Mouse (Mus musculus): ENCODE data around the gene Ccdc17. TPM values are rescaled to one million over a fixed set of nuclear protein-coding genes. Genes with fewer than 3 reads are reported as not detected.

The Ccdc17 gene
- total and polyA plus RNA-seq, 2 experiments from 2014 or later, result 0.57 to 3.1 TPM

DNA sequence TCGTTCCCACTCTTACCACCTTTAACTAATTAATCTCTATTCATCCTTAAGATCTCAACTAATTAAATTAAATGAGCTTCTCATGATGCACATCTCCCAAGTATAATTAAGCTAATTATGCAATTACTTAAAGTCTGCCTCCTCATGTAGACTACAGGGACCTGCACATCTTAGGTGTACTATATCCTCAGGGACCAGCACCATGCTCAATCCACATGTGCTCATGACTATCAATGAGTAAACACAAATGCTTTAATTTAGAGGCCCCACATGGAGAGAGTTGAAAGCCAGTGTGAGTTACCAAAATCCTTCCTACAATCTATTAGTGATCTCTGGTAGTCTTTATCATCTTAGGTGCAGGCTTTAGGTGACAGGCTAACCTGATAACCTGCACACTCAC lies 38.7 kb downstream of the Ccdc17 start:
- H3K27ac ChIP-seq (ENCODE audit: low read depth), result no peak overlapping the region
- no peaks in the 10 kb centered on the region for H3K4me1 ChIP-seq (ENCODE audit: control insufficient read depth, insufficient read depth)
- no peaks in the 10 kb centered on the region for H3K27me3 ChIP-seq (ENCODE audit: control insufficient read depth, insufficient read depth, low read length)
- H3K9me3 ChIP-seq (replicated peaks; ENCODE audit: control insufficient read depth, low read length), result no peaks in the 10 kb centered on the region
- 95% methylated on average over 1 of the region's 1 CpGs for WGBS
- DNase-seq (ENCODE audit: low spot score) (no peak), ATAC-seq (ENCODE audit: insufficient read depth, low read depth) (no peak)
- H3K9ac ChIP-seq (replicated peaks; ENCODE audit: low read depth, low read length), result no peak overlapping the region
- H3K4me2 ChIP-seq (ENCODE audit: low read depth, low read length), result no peak overlapping the region
- H3K4me3 ChIP-seq (ENCODE audit: low read depth, low read length), result no peak overlapping the region
- TF ChIP-seq EP300 (IDR thresholded peaks at IDR 0.05; ENCODE audit: low read depth), result no peak
- no peak for TF ChIP-seq CTCF (IDR thresholded peaks at IDR 0.05; ENCODE audit: low read depth)
- H3K36me3 ChIP-seq (replicated peaks; ENCODE audit: control insufficient read depth, insufficient read depth, low read length), result peaks cover 56% of the 10 kb centered on the region

DNA sequence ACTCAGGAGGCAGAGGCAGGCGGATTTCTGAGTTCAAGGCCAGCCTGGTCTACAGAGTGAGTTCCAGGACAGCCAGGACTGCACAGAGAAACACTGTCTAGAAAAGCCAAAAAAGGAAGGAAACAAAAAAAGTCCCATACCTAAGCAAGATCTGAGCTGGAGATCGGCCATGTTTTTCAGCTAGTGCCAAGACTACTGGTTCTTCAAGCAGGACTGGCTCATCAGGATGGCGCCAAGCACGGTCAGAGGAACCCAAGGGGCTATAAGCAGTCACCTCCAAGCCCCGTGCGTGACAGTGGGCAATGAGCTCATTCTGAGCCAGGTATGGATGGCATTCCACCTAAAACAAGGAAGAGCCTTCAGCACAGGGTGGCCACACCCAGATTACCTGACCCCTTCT lies 42.4 kb downstream of the Ccdc17 start:
- H3K4me2 ChIP-seq (ENCODE audit: low read depth, low read length), result no peak overlapping the region
- H3K9me3 ChIP-seq (replicated peaks; ENCODE audit: control insufficient read depth, low read length), result no peaks in the 10 kb centered on the region
- H3K36me3 ChIP-seq (replicated peaks; ENCODE audit: control insufficient read depth, insufficient read depth, low read length), result peaks cover 89% of the 10 kb centered on the region
- DNase-seq (ENCODE audit: low spot score), result no peak
- TF ChIP-seq CTCF (IDR thresholded peaks at IDR 0.05; ENCODE audit: low read depth), result no peak
- TF ChIP-seq EP300 (IDR thresholded peaks at IDR 0.05; ENCODE audit: low read depth), result no peak
- 94% methylated on average over 6 of the region's 6 CpGs for WGBS
- no peak overlapping the region for H3K27ac ChIP-seq (ENCODE audit: low read depth)
- ATAC-seq (ENCODE audit: insufficient read depth, low read depth), result no peak
- H3K9ac ChIP-seq (replicated peaks; ENCODE audit: low read depth, low read length), result no peak overlapping the region
- no peaks in the 10 kb centered on the region for H3K4me1 ChIP-seq (ENCODE audit: control insufficient read depth, insufficient read depth)
- H3K27me3 ChIP-seq (ENCODE audit: control insufficient read depth, insufficient read depth, low read length), result no peaks in the 10 kb centered on the region
- H3K4me3 ChIP-seq (ENCODE audit: low read depth, low read length), result no peak overlapping the region

- ATAC-seq (ENCODE audit: insufficient read depth, low read depth), result no peak
- Histone ChIP-seq H3K27ac (ENCODE audit: low read depth) (no peak overlapping the region), H3K9me3 (replicated peaks; ENCODE audit: control insufficient read depth, low read length) (no peaks in the 10 kb centered on the region), H3K36me3 (replicated peaks; ENCODE audit: control insufficient read depth, insufficient read depth, low read length) (peaks cover 59% of the 10 kb centered on the region), H3K4me1 (ENCODE audit: control insufficient read depth, insufficient read depth) (0 out of 2 replicates have a peak, but pooled peaks cover 6% of the 10 kb centered on the region), H3K4me3 (ENCODE audit: low read depth, low read length) (no peak overlapping the region), H3K27me3 (ENCODE audit: control insufficient read depth, insufficient read depth, low read length) (no peaks in the 10 kb centered on the region), H3K9ac (replicated peaks; ENCODE audit: low read depth, low read length) (no peak overlapping the region), H3K4me2 (ENCODE audit: low read depth, low read length) (no peak overlapping the region)
- 91% methylated on average over 1 of the region's 1 CpGs for WGBS
- no peak for DNase-seq (ENCODE audit: low spot score)
- no peak for TF ChIP-seq EP300 (IDR thresholded peaks at IDR 0.05; ENCODE audit: low read depth)
- TF ChIP-seq CTCF (IDR thresholded peaks at IDR 0.05; ENCODE audit: low read depth), result peak; percentile 26; the same call in 1 of the 2 replicates
Measured at GRCm38 (mm10) chr4:116642071-116642470, 45.6 kb downstream of the Ccdc17 start.

DNA sequence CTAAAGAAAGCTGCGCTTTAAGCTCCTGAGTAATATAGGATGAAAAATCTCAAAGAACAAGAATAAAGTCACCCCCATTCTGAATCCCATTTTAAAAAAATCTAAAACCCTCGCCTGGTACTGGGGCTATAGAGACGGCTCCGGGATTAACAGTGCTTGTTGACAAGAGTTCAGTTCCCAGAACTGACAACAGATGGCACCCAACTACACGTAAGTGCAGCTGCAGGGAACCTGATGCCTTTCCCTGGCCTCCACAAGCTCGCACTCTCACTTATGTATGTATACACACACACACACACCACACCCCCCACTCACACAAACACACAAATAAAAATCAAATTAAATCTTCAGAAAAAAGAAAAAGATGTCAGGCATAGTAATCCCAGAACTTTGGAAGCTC lies 47.9 kb downstream of the Ccdc17 start:
- TF ChIP-seq EP300 (IDR thresholded peaks at IDR 0.05; ENCODE audit: low read depth) (no peak), CTCF (IDR thresholded peaks at IDR 0.05; ENCODE audit: low read depth) (peak; percentile 46)
- 43% methylated on average over 6 of the region's 6 CpGs for WGBS
- Histone ChIP-seq H3K27me3 (ENCODE audit: control insufficient read depth, insufficient read depth, low read length) (no peaks in the 10 kb centered on the region), H3K4me3 (ENCODE audit: low read depth, low read length) (no peak overlapping the region), H3K4me1 (ENCODE audit: control insufficient read depth, insufficient read depth) (0 out of 2 replicates have a peak, but pooled peaks cover 6% of the 10 kb centered on the region), H3K9ac (replicated peaks; ENCODE audit: low read depth, low read length) (no peak overlapping the region), H3K27ac (ENCODE audit: low read depth) (no peak overlapping the region), H3K36me3 (replicated peaks; ENCODE audit: control insufficient read depth, insufficient read depth, low read length) (peaks cover 46% of the 10 kb centered on the region), H3K4me2 (ENCODE audit: low read depth, low read length) (no peak overlapping the region), H3K9me3 (replicated peaks; ENCODE audit: control insufficient read depth, low read length) (no peaks in the 10 kb centered on the region)
- ATAC-seq (ENCODE audit: insufficient read depth, low read depth) (peak; percentile 66), DNase-seq (ENCODE audit: low spot score) (peak; percentile 41)

DNA sequence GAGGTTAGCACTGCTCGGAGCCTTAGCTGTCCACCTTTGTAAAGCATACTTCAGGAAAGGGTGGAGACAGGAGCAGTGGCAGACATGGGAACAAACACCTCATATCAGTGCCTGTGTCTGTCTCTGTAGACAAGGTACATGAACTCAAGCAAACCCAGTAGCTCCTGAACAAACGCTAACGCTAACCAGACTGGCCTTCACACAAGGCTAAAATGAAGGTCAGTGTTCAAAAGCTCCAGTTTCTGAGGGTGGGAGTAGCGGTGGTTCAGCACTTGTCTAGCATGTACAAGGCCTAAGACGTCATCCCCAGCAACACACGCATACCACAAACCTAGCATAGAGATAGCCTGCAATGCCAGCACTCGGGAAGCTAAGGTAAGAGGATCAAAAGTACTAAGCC lies 49.2 kb downstream of the Ccdc17 start:
- H3K9ac ChIP-seq (replicated peaks; ENCODE audit: low read depth, low read length), result no peak overlapping the region
- DNase-seq (ENCODE audit: low spot score) (no peak), ATAC-seq (ENCODE audit: insufficient read depth, low read depth) (no peak)
- H3K27me3 ChIP-seq (ENCODE audit: control insufficient read depth, insufficient read depth, low read length), result no peaks in the 10 kb centered on the region
- H3K4me3 ChIP-seq (ENCODE audit: low read depth, low read length), result no peak overlapping the region
- H3K9me3 ChIP-seq (replicated peaks; ENCODE audit: control insufficient read depth, low read length), result no peaks in the 10 kb centered on the region
- TF ChIP-seq EP300 (IDR thresholded peaks at IDR 0.05; ENCODE audit: low read depth) (no peak), CTCF (IDR thresholded peaks at IDR 0.05; ENCODE audit: low read depth) (no peak)
- H3K4me1 ChIP-seq (ENCODE audit: control insufficient read depth, insufficient read depth), result peaks cover 15% of the 10 kb centered on the region
- 0 out of 2 replicates have a peak overlapping the region, but pooled peaks have one; percentile 38 for H3K27ac ChIP-seq (ENCODE audit: low read depth)
- WGBS, result 51% methylated on average over 7 of the region's 7 CpGs
- H3K36me3 ChIP-seq (replicated peaks; ENCODE audit: control insufficient read depth, insufficient read depth, low read length), result peaks cover 35% of the 10 kb centered on the region
- H3K4me2 ChIP-seq (ENCODE audit: low read depth, low read length), result no peak overlapping the region

DNA sequence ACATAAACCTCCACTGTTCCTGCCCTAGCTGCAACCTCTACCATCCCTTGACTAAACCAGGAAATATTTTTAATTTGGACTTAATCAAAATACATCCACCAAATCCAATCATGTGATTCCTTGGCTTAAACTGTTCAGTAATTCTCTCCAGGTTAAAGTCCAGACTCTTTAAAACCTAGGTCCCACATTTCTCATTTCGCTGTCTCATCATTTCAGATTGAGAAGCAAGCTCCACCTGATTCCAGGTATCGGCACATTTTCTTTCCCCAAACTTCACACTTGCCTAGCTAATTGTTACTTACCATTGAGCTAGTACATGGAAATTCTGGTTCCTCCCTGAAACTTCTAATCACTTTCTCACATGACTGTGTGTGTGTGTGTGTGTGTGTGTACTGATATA lies 53.0 kb downstream of the Ccdc17 start:
- H3K36me3 ChIP-seq (replicated peaks; ENCODE audit: control insufficient read depth, insufficient read depth, low read length), result peaks cover 7% of the 10 kb centered on the region
- WGBS, result 94% methylated on average over 2 of the region's 2 CpGs
- no peak overlapping the region for H3K4me3 ChIP-seq (ENCODE audit: low read depth, low read length)
- H3K27ac ChIP-seq (ENCODE audit: low read depth), result no peak overlapping the region
- no peak overlapping the region for H3K9ac ChIP-seq (replicated peaks; ENCODE audit: low read depth, low read length)
- TF ChIP-seq EP300 (IDR thresholded peaks at IDR 0.05; ENCODE audit: low read depth) (no peak), CTCF (IDR thresholded peaks at IDR 0.05; ENCODE audit: low read depth) (no peak)
- H3K4me1 ChIP-seq (ENCODE audit: control insufficient read depth, insufficient read depth), result peaks cover 15% of the 10 kb centered on the region
- peak overlapping the region; percentile 81; the same call in 1 of the 2 replicates for H3K4me2 ChIP-seq (ENCODE audit: low read depth, low read length)
- DNase-seq (ENCODE audit: low spot score) (no peak), ATAC-seq (ENCODE audit: insufficient read depth, low read depth) (no peak)
- no peaks in the 10 kb centered on the region for H3K9me3 ChIP-seq (replicated peaks; ENCODE audit: control insufficient read depth, low read length)
- no peaks in the 10 kb centered on the region for H3K27me3 ChIP-seq (ENCODE audit: control insufficient read depth, insufficient read depth, low read length)

Other genes with a start within 250 kb of the Ccdc17 start
- gene Mast2, start 132.5 kb upstream of the Ccdc17 start, total RNA-seq (2014; rRNA removed; ENCODE audit: low replicate concordance), result 49.8 and 52.5 TPM in 2 replicates
- 14.3 and 14.9 TPM in 2 replicates for gene Mast2, start 132.5 kb upstream of the Ccdc17 start, polyA plus RNA-seq (2015; fragmentation: Nextera tagmentation; extraction: Ambion mirVana)
- 6.1 and 6.2 TPM in 2 replicates for gene Ipp, start 89.1 kb upstream of the Ccdc17 start, total RNA-seq (2014; rRNA removed; ENCODE audit: low replicate concordance)
- gene Ipp, start 89.1 kb upstream of the Ccdc17 start, polyA plus RNA-seq (2015; fragmentation: Nextera tagmentation; extraction: Ambion mirVana), result 14.9 and 15.9 TPM in 2 replicates
- 17.9 and 19.6 TPM in 2 replicates for gene Tmem69, start 40.7 kb upstream of the Ccdc17 start, total RNA-seq (2014; rRNA removed; ENCODE audit: low replicate concordance)
- gene Tmem69, start 40.7 kb upstream of the Ccdc17 start, polyA plus RNA-seq (2015; fragmentation: Nextera tagmentation; extraction: Ambion mirVana), result 27.6 and 28.2 TPM in 2 replicates
- gene Gpbp1l1, start 39.0 kb upstream of the Ccdc17 start, total RNA-seq (2014; rRNA removed; ENCODE audit: low replicate concordance), result 56.9 and 95.7 TPM in 2 replicates
- gene Gpbp1l1, start 39.0 kb upstream of the Ccdc17 start, polyA plus RNA-seq (2015; fragmentation: Nextera tagmentation; extraction: Ambion mirVana), result 30.1 and 32.5 TPM in 2 replicates
- gene Nasp, start 31.3 kb downstream of the Ccdc17 start, total RNA-seq (2014; rRNA removed; ENCODE audit: low replicate concordance), result 28.1 and 29.9 TPM in 2 replicates
- gene Nasp, start 31.3 kb downstream of the Ccdc17 start, polyA plus RNA-seq (2015; fragmentation: Nextera tagmentation; extraction: Ambion mirVana), result 32.1 and 32.2 TPM in 2 replicates
- gene Akr1a1, start 55.0 kb downstream of the Ccdc17 start, total RNA-seq (2014; rRNA removed; ENCODE audit: low replicate concordance), result 465 and 479 TPM in 2 replicates
- 533 and 534 TPM in 2 replicates for gene Akr1a1, start 55.0 kb downstream of the Ccdc17 start, polyA plus RNA-seq (2015; fragmentation: Nextera tagmentation; extraction: Ambion mirVana)
- 317 and 334 TPM in 2 replicates for gene Prdx1, start 88.9 kb downstream of the Ccdc17 start, total RNA-seq (2014; rRNA removed; ENCODE audit: low replicate concordance)
- gene Prdx1, start 88.9 kb downstream of the Ccdc17 start, polyA plus RNA-seq (2015; fragmentation: Nextera tagmentation; extraction: Ambion mirVana), result 1,000 and 1,028 TPM in 2 replicates
- 41.1 and 51.3 TPM in 2 replicates for gene Mmachc, start 111.8 kb downstream of the Ccdc17 start, total RNA-seq (2014; rRNA removed; ENCODE audit: low replicate concordance)
- 36.5 and 38.4 TPM in 2 replicates for gene Mmachc, start 111.8 kb downstream of the Ccdc17 start, polyA plus RNA-seq (2015; fragmentation: Nextera tagmentation; extraction: Ambion mirVana)
- 6.3 and 6.8 TPM in 2 replicates for gene Ccdc163, start 111.9 kb downstream of the Ccdc17 start, total RNA-seq (2014; rRNA removed; ENCODE audit: low replicate concordance)
- gene Ccdc163, start 111.9 kb downstream of the Ccdc17 start, polyA plus RNA-seq (2015; fragmentation: Nextera tagmentation; extraction: Ambion mirVana), result 6.0 and 8.7 TPM in 2 replicates
- gene Tesk2, start 124.3 kb downstream of the Ccdc17 start, total RNA-seq (2014; rRNA removed; ENCODE audit: low replicate concordance), result 1.3 and 4.0 TPM in 2 replicates
- 2.3 and 2.4 TPM in 2 replicates for gene Tesk2, start 124.3 kb downstream of the Ccdc17 start, polyA plus RNA-seq (2015; fragmentation: Nextera tagmentation; extraction: Ambion mirVana)
- gene Toe1, start 211.0 kb downstream of the Ccdc17 start, total RNA-seq (2014; rRNA removed; ENCODE audit: low replicate concordance), result 20.3 and 46.9 TPM in 2 replicates
- gene Toe1, start 211.0 kb downstream of the Ccdc17 start, polyA plus RNA-seq (2015; fragmentation: Nextera tagmentation; extraction: Ambion mirVana), result 17.3 and 17.5 TPM in 2 replicates
- 2.6 and 6.9 TPM in 2 replicates for gene Mutyh, start 211.1 kb downstream of the Ccdc17 start, total RNA-seq (2014; rRNA removed; ENCODE audit: low replicate concordance)
- gene Mutyh, start 211.1 kb downstream of the Ccdc17 start, polyA plus RNA-seq (2015; fragmentation: Nextera tagmentation; extraction: Ambion mirVana), result 3.9 and 4.4 TPM in 2 replicates
- 2.2 and 3.4 TPM in 2 replicates for gene Hpdl, start 225.1 kb downstream of the Ccdc17 start, total RNA-seq (2014; rRNA removed; ENCODE audit: low replicate concordance)
- 2.1 and 2.9 TPM in 2 replicates for gene Hpdl, start 225.1 kb downstream of the Ccdc17 start, polyA plus RNA-seq (2015; fragmentation: Nextera tagmentation; extraction: Ambion mirVana)

Measured in heart, postnatal 0 days (tissue).